Mouse (Mus musculus) small intestine, adult 2 months (tissue): Measurements from ENCODE around the gene Rsph1. TPM values are rescaled to one million over a fixed set of nuclear protein-coding genes. Genes with fewer than 3 reads are reported as not detected.

ENCODE experiments used
- H3K27ac ChIP-seq: fragments of 200-500 bp; 2 replicates; pipeline ENCODE4 v1.5.1; 2012; ENCODE audit warnings: low read depth, low read length, control low read depth, inconsistent platforms; ENCODE audit not compliant: insufficient read depth
- H3K27me3 ChIP-seq: fragments of 200-500 bp; 2 replicates; pipeline ENCODE4 v1.6.1; 2012; ENCODE audit warnings: mild to moderate bottlenecking, moderate library complexity, low read length, inconsistent platforms; ENCODE audit not compliant: control insufficient read depth, insufficient read depth
- H3K36me3 ChIP-seq: fragments of 200-500 bp; 2 replicates; pipeline ENCODE4 v1.6.1; 2012; ENCODE audit warnings: mild to moderate bottlenecking, low read length, control low read depth, inconsistent platforms; ENCODE audit not compliant: control insufficient read depth, insufficient read depth
- H3K4me1 ChIP-seq: fragments of 200-500 bp; 2 replicates; pipeline ENCODE4 v1.6.1; 2012; ENCODE audit warnings: low read length, inconsistent platforms, mixed read lengths; ENCODE audit not compliant: control insufficient read depth, insufficient read depth, insufficient read length
- H3K4me3 ChIP-seq: fragments of 200-500 bp; 2 replicates; pipeline ENCODE4 v1.5.1; 2012; ENCODE audit warnings: low read depth, mild to moderate bottlenecking, control low read depth, inconsistent platforms, low read length, moderate library complexity
- CTCF ChIP-seq: fragments of 200-500 bp; IDR thresholded peaks from 2 replicates; pipeline ENCODE4 v1.5.1; 2012; ENCODE audit warnings: low read depth, mild to moderate bottlenecking, control low read depth, inconsistent platforms, low read length, moderate library complexity, mixed read lengths; ENCODE audit not compliant: insufficient replicate concordance, insufficient read length; ENCODE audit errors: extremely low read depth
- POLR2A ChIP-seq: fragments of 200-500 bp; IDR thresholded peaks from 2 replicates; pipeline ENCODE4 v1.6.1; 2012; ENCODE audit warnings: low read depth, mild to moderate bottlenecking, control low read depth, inconsistent platforms, low read length, moderate library complexity
- WGBS: fragments of 180-500 bp; shearing (Covaris S2); methylation state at CpG from one replicate; pipeline ENCODE4 v1.1.7; 2018; 5-methylcytosine and 5-hydroxymethylcytosine counted together
- polyA plus RNA-seq: library from polyadenylated mRNA; depleted of rRNA; stranded (reverse); fragments of >200 nt; gene quantifications from 2 replicates; pipeline ENCODE4 v1.2.3, GENCODE M21; 2012

The Rsph1 gene
- polyA plus RNA-seq, 1 experiment = 0.46 TPM

GRCm38 (mm10) chr17:31321425-31321824 lies 44.2 kb upstream of the Rsph1 start:
- H3K27ac ChIP-seq = peak overlapping the region; percentile 100
- 54% methylated on average over 12 of the region's 12 CpGs for WGBS
- no peak overlapping the region for H3K4me3 ChIP-seq
- H3K36me3 ChIP-seq = peaks cover 37% of the 10 kb centered on the region
- peaks cover 63% of the 10 kb centered on the region for H3K4me1 ChIP-seq
- no peak for TF ChIP-seq CTCF
- TF ChIP-seq POLR2A = no peak
- no peaks in the 10 kb centered on the region for H3K27me3 ChIP-seq

DNA sequence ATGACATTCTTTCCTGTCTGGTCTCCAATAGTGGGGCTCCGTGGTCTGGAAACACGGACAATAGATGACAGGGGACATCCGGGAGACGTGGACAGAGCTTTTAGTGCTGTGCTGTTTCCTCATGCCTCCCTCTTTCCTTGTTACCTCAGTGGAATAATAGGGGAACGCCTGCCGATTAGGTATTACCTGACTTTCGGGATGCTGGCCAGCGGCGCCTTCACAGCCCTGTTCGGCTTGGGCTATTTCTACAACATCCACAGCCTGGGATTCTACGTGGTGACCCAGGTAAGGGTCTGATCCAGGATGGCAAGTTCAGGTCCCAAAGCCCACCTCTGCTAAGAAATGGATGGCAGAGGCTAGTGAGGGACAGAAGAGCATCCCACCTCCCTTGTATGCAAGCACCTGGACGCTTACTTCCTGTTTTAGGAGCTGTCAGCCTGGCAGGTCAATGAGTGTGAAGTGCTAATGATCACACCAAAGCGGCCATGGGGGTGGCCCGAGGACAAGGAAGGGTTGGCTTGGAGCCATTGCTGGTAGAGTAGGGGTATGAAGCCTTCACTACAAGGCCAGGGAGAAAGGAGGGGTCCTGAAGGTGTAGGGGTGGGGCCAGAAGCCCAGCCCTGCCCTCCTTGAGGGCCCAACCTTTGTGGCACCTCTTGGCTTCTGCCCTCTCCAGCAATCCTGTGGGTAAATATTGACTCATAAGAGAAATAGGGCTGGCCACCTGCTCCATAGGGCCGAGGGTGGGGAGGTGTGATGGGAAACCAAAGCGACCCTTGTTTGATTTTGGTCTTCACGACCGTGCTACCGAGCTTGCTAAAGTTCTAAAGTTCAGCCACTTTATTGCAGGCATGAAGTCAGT lies 42.0 kb upstream of the Rsph1 start:
- no peaks in the 10 kb centered on the region for H3K27me3 ChIP-seq
- H3K4me3 ChIP-seq = peak overlapping the region; percentile 5; the same call in 1 of the 2 replicates
- no peak; the same call in 1 of the 2 replicates for TF ChIP-seq POLR2A
- no peak for TF ChIP-seq CTCF
- peaks cover 53% of the 10 kb centered on the region for H3K4me1 ChIP-seq
- WGBS = 28% methylated on average over 19 of the region's 19 CpGs
- peak overlapping the region; percentile 99 for H3K27ac ChIP-seq
- peaks cover 44% of the 10 kb centered on the region for H3K36me3 ChIP-seq

GRCm38 (mm10) chr17:31317521-31318272 lies 40.5 kb upstream of the Rsph1 start:
- no peak overlapping the region for H3K4me3 ChIP-seq
- peaks cover 47% of the 10 kb centered on the region for H3K4me1 ChIP-seq
- H3K36me3 ChIP-seq = peaks cover 38% of the 10 kb centered on the region
- H3K27me3 ChIP-seq = no peaks in the 10 kb centered on the region
- no peak for TF ChIP-seq POLR2A
- peak; percentile 70; the same call in 1 of the 2 replicates for TF ChIP-seq CTCF
- H3K27ac ChIP-seq = peak overlapping the region; percentile 99
- WGBS = 45% methylated on average over 22 of the region's 22 CpGs

DNA sequence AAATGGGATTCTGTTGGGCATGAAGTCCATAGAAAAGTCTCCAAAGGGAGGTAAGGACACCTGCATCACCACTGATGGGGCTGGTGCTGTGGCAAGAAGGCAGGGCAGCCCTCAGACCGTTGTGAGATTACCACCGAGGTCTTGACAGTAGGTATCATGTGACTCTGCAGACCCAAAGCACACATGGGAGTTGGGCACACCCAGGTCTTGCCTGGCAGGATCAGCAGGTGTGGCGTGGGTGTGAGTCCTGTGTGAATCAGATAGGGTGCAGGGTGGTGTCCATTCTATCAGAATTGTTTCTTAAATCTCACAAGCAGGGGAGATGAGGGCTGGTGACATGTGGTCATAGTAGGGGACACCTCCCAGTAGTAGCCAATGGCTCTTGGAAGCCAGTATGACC lies 39.8 kb upstream of the Rsph1 start:
- no peak overlapping the region for H3K4me3 ChIP-seq
- TF ChIP-seq CTCF = no peak
- TF ChIP-seq POLR2A = no peak
- H3K27ac ChIP-seq = peak overlapping the region; percentile 99
- peaks cover 38% of the 10 kb centered on the region for H3K36me3 ChIP-seq
- H3K27me3 ChIP-seq = no peaks in the 10 kb centered on the region
- WGBS = 29% methylated on average over 3 of the region's 3 CpGs
- H3K4me1 ChIP-seq = peaks cover 44% of the 10 kb centered on the region

DNA sequence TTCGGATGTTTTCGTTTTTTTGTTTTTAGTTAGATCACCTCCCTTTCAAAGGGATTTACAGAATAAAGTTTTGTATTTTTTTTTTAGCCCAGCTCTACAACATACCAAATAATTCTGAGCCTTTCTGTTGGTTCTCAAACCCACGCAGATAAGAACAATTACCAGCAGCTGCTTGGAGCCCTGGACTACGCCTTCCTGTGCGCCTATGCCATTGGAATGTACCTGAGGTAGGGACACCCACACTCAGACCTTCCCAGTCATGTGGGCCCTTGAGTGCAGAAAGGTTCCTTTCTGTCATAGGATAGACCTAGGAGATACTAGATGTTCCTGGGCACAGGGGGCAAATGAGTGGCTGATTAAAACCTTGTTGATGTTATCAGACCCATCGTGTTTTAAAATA lies 38.8 kb upstream of the Rsph1 start:
- H3K27me3 ChIP-seq = no peaks in the 10 kb centered on the region
- H3K36me3 ChIP-seq = peaks cover 29% of the 10 kb centered on the region
- TF ChIP-seq CTCF (no peak), POLR2A (no peak)
- H3K4me3 ChIP-seq = no peak overlapping the region
- WGBS = 32% methylated on average over 6 of the region's 6 CpGs
- H3K4me1 ChIP-seq = peaks cover 35% of the 10 kb centered on the region
- peak overlapping the region; percentile 99 for H3K27ac ChIP-seq

- H3K4me1 ChIP-seq = peaks cover 34% of the 10 kb centered on the region
- peaks cover 28% of the 10 kb centered on the region for H3K36me3 ChIP-seq
- 64% methylated on average over 13 of the region's 13 CpGs for WGBS
- no peaks in the 10 kb centered on the region for H3K27me3 ChIP-seq
- no peak overlapping the region for H3K4me3 ChIP-seq
- TF ChIP-seq CTCF (no peak), POLR2A (no peak)
- no peak overlapping the region for H3K27ac ChIP-seq
Observed at GRCm38 (mm10) chr17:31315046-31315792, 38.0 kb upstream of the Rsph1 start.

DNA sequence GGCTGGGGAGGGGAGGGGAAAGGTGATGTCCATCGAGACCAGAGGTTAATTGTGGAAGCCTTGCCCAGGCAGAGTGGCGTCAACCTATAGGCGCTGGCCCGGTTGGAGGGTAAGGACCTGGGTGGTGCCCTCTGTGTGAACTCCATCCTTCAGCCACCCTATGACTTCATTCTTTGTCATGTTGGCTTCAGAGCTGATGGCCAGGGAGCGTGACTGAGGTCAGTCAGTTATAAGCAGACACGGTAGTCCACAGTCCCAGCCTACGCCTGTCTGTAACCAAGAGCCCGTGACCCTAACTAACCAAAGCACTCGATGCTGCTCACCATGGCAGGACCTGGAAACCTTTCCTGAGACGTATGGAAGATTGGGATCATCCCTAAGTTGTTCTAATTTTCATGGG lies 35.5 kb upstream of the Rsph1 start:
- 86% methylated on average over 10 of the region's 10 CpGs for WGBS

More for the DNA sequence above, 35.5 kb upstream of the Rsph1 start:
- no peak overlapping the region for H3K4me3 ChIP-seq
- no peaks in the 10 kb centered on the region for H3K27me3 ChIP-seq
- TF ChIP-seq POLR2A (no peak), CTCF (no peak)
- peaks cover 29% of the 10 kb centered on the region for H3K4me1 ChIP-seq
- H3K36me3 ChIP-seq = peaks cover 35% of the 10 kb centered on the region
- H3K27ac ChIP-seq = peak overlapping the region; percentile 26
